Mouse (Mus musculus) stomach, postnatal 0 days (tissue): ENCODE results near the gene Mrpl2.

Source experiments
- CTCF ChIP-seq: IDR thresholded peaks from 2 replicates; pipeline ENCODE4 v1.5.1; 2016; ENCODE audit warnings: antibody characterized with exemption, low read depth, mild to moderate bottlenecking, moderate library complexity
- EP300 ChIP-seq: optimal IDR thresholded peaks from 2 replicates; pipeline ENCODE3; 2016; ENCODE audit warnings: antibody characterized with exemption

DNA sequence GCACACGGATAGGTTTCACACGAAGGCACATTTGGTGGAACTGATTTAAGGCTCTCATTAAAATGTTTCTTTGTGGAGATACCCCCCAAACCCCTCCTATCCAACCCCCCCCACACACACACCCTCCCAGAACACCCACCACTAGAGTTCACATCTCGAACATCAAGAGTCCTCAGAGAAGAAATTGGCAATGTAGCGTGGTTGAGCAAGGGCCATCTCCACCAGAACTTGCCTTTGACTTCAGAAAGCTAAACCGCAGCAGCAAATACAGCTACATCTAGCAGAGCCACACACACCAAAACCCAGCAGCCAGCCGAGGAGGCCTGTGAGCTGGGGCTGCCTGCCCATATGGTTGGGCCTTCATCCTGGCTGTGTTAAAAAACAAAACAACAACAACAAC, 18.6 kb upstream of the Mrpl2 start:
- TF ChIP-seq CTCF (no peak), EP300 (no peak)
